20 mouse cellular contexts compared by ENCODE assay signal in the genomic region with DNA sequence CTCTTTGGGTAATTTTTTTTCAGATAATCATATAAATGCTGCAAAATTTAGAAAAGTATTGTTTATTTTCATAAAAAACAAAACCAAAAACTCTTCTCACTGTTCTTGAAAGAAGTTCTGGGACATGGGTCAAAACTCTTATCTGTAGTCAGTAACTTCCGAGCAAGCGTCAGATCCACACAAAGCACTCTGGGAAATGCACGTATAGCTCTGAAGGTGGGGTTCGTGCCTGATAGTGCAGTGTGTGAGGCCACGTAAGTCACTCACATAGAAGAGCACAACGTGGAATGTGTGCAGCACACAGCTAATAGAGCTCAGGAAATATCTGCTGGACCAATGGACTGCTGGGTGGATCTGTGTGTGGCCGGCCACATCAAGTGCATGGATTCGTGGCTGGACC. TPM values are rescaled to one million over a fixed set of nuclear protein-coding genes. Genes with fewer than 3 reads are reported as not detected.
DNase-seq lines count a peak whose midpoint lies in the region; ATAC-seq lines count a peak whose summit lies in the region.
"Had no signal": no experiment of that assay in that cellular context is flagged by ENCODE, and none has a peak within 500 bp of the region (broad histone marks: within the 10 kb centered on the region; RNA-seq: fewer than 3 reads in every experiment).

No protein-coding gene starts in this region.

- H3K36me3 ChIP-seq in heart, embryonic 16.5 days (ENCODE audit: control insufficient read depth, insufficient read depth): no peaks in the 10 kb centered on the region
- H3K36me3 ChIP-seq in liver, embryonic 13.5 days: no peaks in the 10 kb centered on the region
- 0 out of 2 replicates have a peak, but pooled peaks cover 5% of the 10 kb centered on the region for H3K36me3 ChIP-seq in embryonic facial prominence, embryonic 14.5 days (ENCODE audit: control insufficient read depth, insufficient read depth, low read length)
- no peaks in the 10 kb centered on the region for H3K36me3 ChIP-seq in intestine, embryonic 16.5 days (ENCODE audit: control insufficient read depth, insufficient read depth, low read length)
- H3K36me3 ChIP-seq: embryonic facial prominence, embryonic 12.5 days had no signal

- no peaks in the 10 kb centered on the region for H3K27me3 ChIP-seq in heart, embryonic 16.5 days (ENCODE audit: control insufficient read depth, insufficient read depth, low read length)
- H3K27me3 ChIP-seq in liver, embryonic 13.5 days: 0 out of 2 replicates have a peak, but pooled peaks cover 5% of the 10 kb centered on the region
- H3K27me3 ChIP-seq in embryonic facial prominence, embryonic 14.5 days (replicated peaks; ENCODE audit: control insufficient read depth, insufficient read depth, low read length): no peaks in the 10 kb centered on the region
- H3K27me3 ChIP-seq in intestine, embryonic 16.5 days (replicated peaks; ENCODE audit: control insufficient read depth, insufficient read depth, low read length): no peaks in the 10 kb centered on the region
- H3K27me3 ChIP-seq: embryonic facial prominence, embryonic 12.5 days; midbrain, embryonic 12.5 days; neural tube, embryonic 13.5 days had no signal

- H3K9me3 ChIP-seq in heart, embryonic 16.5 days (replicated peaks; ENCODE audit: control insufficient read depth, low read length): no peaks in the 10 kb centered on the region
- no peaks in the 10 kb centered on the region for H3K9me3 ChIP-seq in liver, embryonic 13.5 days (replicated peaks)
- no peaks in the 10 kb centered on the region for H3K9me3 ChIP-seq in embryonic facial prominence, embryonic 14.5 days (ENCODE audit: control insufficient read depth, low read length)
- no peaks in the 10 kb centered on the region for H3K9me3 ChIP-seq in intestine, embryonic 16.5 days (ENCODE audit: control insufficient read depth, low read length)
- H3K9me3 ChIP-seq: embryonic facial prominence, embryonic 12.5 days; hindbrain, embryonic 10.5 days; midbrain, embryonic 12.5 days; neural tube, embryonic 13.5 days had no signal

- peak overlapping the region; percentile 61 for H3K27ac ChIP-seq in heart, embryonic 16.5 days (ENCODE audit: low read length)
- peak overlapping the region; percentile 23; the same call in 1 of the 2 replicates for H3K27ac ChIP-seq in liver, embryonic 13.5 days
- peak overlapping the region; percentile 39; the same call in 1 of the 2 replicates for H3K27ac ChIP-seq in embryonic facial prominence, embryonic 14.5 days (replicated peaks; ENCODE audit: low read depth, low read length)
- H3K27ac ChIP-seq in intestine, embryonic 16.5 days (ENCODE audit: low read length): peak overlapping the region; percentile 57
- H3K27ac ChIP-seq: hindbrain, embryonic 10.5 days; hindbrain, postnatal 0 days; midbrain, embryonic 12.5 days; neural tube, embryonic 13.5 days had no signal

- H3K9ac ChIP-seq in heart, embryonic 16.5 days (ENCODE audit: low read length): no peak overlapping the region
- H3K9ac ChIP-seq in liver, embryonic 13.5 days: no peak overlapping the region
- H3K9ac ChIP-seq in embryonic facial prominence, embryonic 14.5 days (ENCODE audit: low read depth, low read length): no peak overlapping the region
- H3K9ac ChIP-seq in intestine, embryonic 16.5 days (ENCODE audit: low read depth, low read length): no peak overlapping the region
- H3K9ac ChIP-seq: embryonic facial prominence, embryonic 12.5 days; midbrain, embryonic 12.5 days; neural tube, embryonic 13.5 days had no signal

- WGBS in heart, embryonic 16.5 days: 51% methylated on average over 8 of the region's 8 CpGs
- 61% methylated on average over 8 of the region's 8 CpGs for WGBS in liver, embryonic 13.5 days (ENCODE audit: insufficient replicate concordance)
- WGBS in embryonic facial prominence, embryonic 14.5 days: 75% methylated on average over 8 of the region's 8 CpGs
- WGBS in intestine, embryonic 16.5 days: 65% methylated on average over 8 of the region's 8 CpGs

- no peak for DNase-seq in heart, postnatal 36 days
- DNase-seq in liver, embryonic 13.5 days: no peak
- DNase-seq in liver: no peak
- DNase-seq in embryonic facial prominence, embryonic 14.5 days (ENCODE audit: low spot score): no peak
- DNase-seq in yolk sac, embryonic 10.5 days (ENCODE audit: low spot score): no peak
- no peak for DNase-seq in neural tube, embryonic 10.5 days (ENCODE audit: extremely low spot score, low spot score)
- DNase-seq: adrenal gland, adult 8-10 months; cerebellum, adult 9-11 months; heart, adult 11 months; layer of hippocampus, postnatal 36 days; lung, adult 18-20 months; right cerebral cortex, adult 18-20 months; thymus, postnatal 36 days had no signal

- H3K4me3 ChIP-seq in heart, embryonic 16.5 days (ENCODE audit: low read length): no peak overlapping the region
- H3K4me3 ChIP-seq in liver, embryonic 13.5 days (replicated peaks): no peak overlapping the region
- no peak overlapping the region for H3K4me3 ChIP-seq in embryonic facial prominence, embryonic 14.5 days (ENCODE audit: low read depth, low read length)
- no peak overlapping the region for H3K4me3 ChIP-seq in intestine, embryonic 16.5 days (ENCODE audit: low read length)
- H3K4me3 ChIP-seq: embryonic facial prominence, embryonic 12.5 days; hindbrain, embryonic 10.5 days; midbrain, embryonic 12.5 days; neural tube, embryonic 13.5 days had no signal

- H3K4me1 ChIP-seq in heart, embryonic 16.5 days (ENCODE audit: control insufficient read depth, insufficient read depth, low read length): peaks cover 51% of the 10 kb centered on the region
- 0 out of 2 replicates have a peak, but pooled peaks cover 7% of the 10 kb centered on the region for H3K4me1 ChIP-seq in liver, embryonic 13.5 days (replicated peaks)
- peaks cover 39% of the 10 kb centered on the region for H3K4me1 ChIP-seq in embryonic facial prominence, embryonic 14.5 days (ENCODE audit: control insufficient read depth, insufficient read depth, low read length)
- peaks cover 26% of the 10 kb centered on the region for H3K4me1 ChIP-seq in intestine, embryonic 16.5 days (ENCODE audit: control insufficient read depth, insufficient read depth, low read length)

- ATAC-seq in heart, embryonic 16.5 days (replicated peaks; ENCODE audit: extremely low read depth, insufficient read depth, low FRiP score): no peak
- ATAC-seq in liver, embryonic 13.5 days (ENCODE audit: low read depth): no peak
- no peak for ATAC-seq in embryonic facial prominence, embryonic 14.5 days (ENCODE audit: low read depth)
- ATAC-seq in intestine, embryonic 16.5 days: no peak
- ATAC-seq: hindbrain, postnatal 0 days had no signal

- H3K4me2 ChIP-seq in heart, embryonic 16.5 days (ENCODE audit: low read depth, low read length): no peak overlapping the region
- H3K4me2 ChIP-seq in liver, embryonic 13.5 days: no peak overlapping the region
- no peak overlapping the region for H3K4me2 ChIP-seq in embryonic facial prominence, embryonic 14.5 days (ENCODE audit: low read depth, low read length)
- no peak overlapping the region for H3K4me2 ChIP-seq in intestine, embryonic 16.5 days (ENCODE audit: low read depth, low read length)
- H3K4me2 ChIP-seq: embryonic facial prominence, embryonic 12.5 days; midbrain, embryonic 12.5 days; neural tube, embryonic 13.5 days had no signal

- intact Hi-C loops in heart, postnatal 36 days (cut with DNase I): no loop called here

RNA-seq across cellular contexts. Expression of gene Cep63, which starts 13.2 kb away (rescaled TPM):
- polyA plus RNA-seq in heart, embryonic 16.5 days (2015; fragmentation: Nextera tagmentation; extraction: Ambion mirVana): 52.1 and 52.6 TPM in 2 replicates
- 10 to 100 TPM; 53.0 to 53.1 TPM for total RNA-seq in heart, postnatal 36 days (2021)
- polyA plus RNA-seq in liver, embryonic 13.5 days (2015; fragmentation: Nextera tagmentation; extraction: Ambion mirVana): 26.1 and 28.0 TPM in 2 replicates
- polyA plus RNA-seq in embryonic facial prominence, embryonic 14.5 days (2014; fragmentation: Nextera tagmentation; extraction: Ambion mirVana): 40.7 and 47.0 TPM in 2 replicates
- 42.7 and 43.2 TPM in 2 replicates for polyA plus RNA-seq in intestine, embryonic 16.5 days (2015; fragmentation: Nextera tagmentation; extraction: Ambion mirVana)

RNA-seq across cellular contexts. Expression of gene Anapc13, which starts 13.4 kb away (rescaled TPM):
- 211 and 221 TPM in 2 replicates for polyA plus RNA-seq in heart, embryonic 16.5 days (2015; fragmentation: Nextera tagmentation; extraction: Ambion mirVana)
- 100 to 1,000 TPM; 341 to 347 TPM for total RNA-seq in heart, postnatal 36 days (2021)
- 101 and 108 TPM in 2 replicates for polyA plus RNA-seq in liver, embryonic 13.5 days (2015; fragmentation: Nextera tagmentation; extraction: Ambion mirVana)
- polyA plus RNA-seq in embryonic facial prominence, embryonic 14.5 days (2014; fragmentation: Nextera tagmentation; extraction: Ambion mirVana): 175 and 190 TPM in 2 replicates
- 175 and 183 TPM in 2 replicates for polyA plus RNA-seq in intestine, embryonic 16.5 days (2015; fragmentation: Nextera tagmentation; extraction: Ambion mirVana)
